Mouse (Mus musculus): ENCODE measurements around the gene Fuca2.

- TF ChIP-seq CTCF (IDR thresholded peaks at IDR 0.05; ENCODE audit: low read depth, low read length) (no peak), POLR2A (IDR thresholded peaks at IDR 0.05; ENCODE audit: borderline replicate concordance, low read depth, low read length) (no peak)
These were observed 45.9 kb upstream of the Fuca2 start for GRCm38 (mm10) chr10:13453200-13453990.
